Mouse (Mus musculus) E14TG2a.4 (cell line): Measurements from ENCODE around the gene Dbr1.

Source experiments
- H3K27me3 ChIP-seq: 2 replicates; pipeline ENCODE4 v1.6.1; 2014; ENCODE audit warnings: low read length, control low read depth; ENCODE audit not compliant: insufficient read depth
- H3K36me3 ChIP-seq: 2 replicates; pipeline ENCODE4 v1.6.1; 2014; ENCODE audit warnings: low read length, control low read depth; ENCODE audit not compliant: insufficient read depth
- H3K4me1 ChIP-seq: replicated peaks from 2 replicates; pipeline ENCODE4 v1.6.1; 2014; ENCODE audit warnings: low read depth, low read length, control low read depth
- H3K4me3 ChIP-seq: replicated peaks from 2 replicates; pipeline ENCODE4 v1.5.1; 2014; ENCODE audit warnings: mild to moderate bottlenecking, low read length
- H3K9me3 ChIP-seq: 2 replicates; pipeline ENCODE4 v1.6.1; 2014; ENCODE audit warnings: low read length, control low read depth
- CTCF ChIP-seq: conservative IDR thresholded peaks from 2 replicates; pipeline ENCODE4 v1.5.1; 2014; ENCODE audit warnings: low read length
- NANOG ChIP-seq: IDR thresholded peaks from 2 replicates; pipeline ENCODE4 v1.6.1; 2014; ENCODE audit warnings: borderline replicate concordance, low read length, mixed read lengths
- POU5F1 ChIP-seq: IDR thresholded peaks from 2 replicates; pipeline ENCODE4 v1.6.1; 2014; ENCODE audit warnings: low read length, borderline replicate concordance

Gene Dbr1

GRCm38 (mm10) chr9:99558824-99559556, 16.6 kb upstream of the Dbr1 start:
- H3K27me3 ChIP-seq, result no peaks in the 10 kb centered on the region
- H3K36me3 ChIP-seq, result no peaks in the 10 kb centered on the region
- no peak overlapping the region for H3K4me3 ChIP-seq
- no peaks in the 10 kb centered on the region for H3K9me3 ChIP-seq
- peaks cover 13% of the 10 kb centered on the region for H3K4me1 ChIP-seq
- no peak for TF ChIP-seq NANOG
- TF ChIP-seq CTCF, result no peak
- no peak for TF ChIP-seq POU5F1

GRCm38 (mm10) chr9:99559557-99559904, 16.1 kb upstream of the Dbr1 start:
- Histone ChIP-seq H3K9me3 (no peaks in the 10 kb centered on the region), H3K27me3 (no peaks in the 10 kb centered on the region)
- TF ChIP-seq NANOG, result no peak
- no peak for TF ChIP-seq POU5F1
- no peak for TF ChIP-seq CTCF

GRCm38 (mm10) chr9:99560389-99560788, 15.2 kb upstream of the Dbr1 start:
- TF ChIP-seq CTCF, result no peak
- no peak for TF ChIP-seq NANOG
- TF ChIP-seq POU5F1, result no peak
- Histone ChIP-seq H3K4me1 (peaks cover 14% of the 10 kb centered on the region), H3K4me3 (no peak overlapping the region), H3K9me3 (no peaks in the 10 kb centered on the region), H3K27me3 (no peaks in the 10 kb centered on the region), H3K36me3 (no peaks in the 10 kb centered on the region)

More at GRCm38 (mm10) chr9:99559557-99559904, 16.1 kb upstream of the Dbr1 start:
- H3K4me3 ChIP-seq, result no peak overlapping the region
- no peaks in the 10 kb centered on the region for H3K36me3 ChIP-seq
- peaks cover 14% of the 10 kb centered on the region for H3K4me1 ChIP-seq

- Histone ChIP-seq H3K4me1 (peaks cover 15% of the 10 kb centered on the region), H3K36me3 (no peaks in the 10 kb centered on the region), H3K9me3 (no peaks in the 10 kb centered on the region), H3K4me3 (no peak overlapping the region), H3K27me3 (no peaks in the 10 kb centered on the region)
- TF ChIP-seq POU5F1 (no peak), NANOG (no peak)
Observed at GRCm38 (mm10) chr9:99563714-99564113, 11.9 kb upstream of the Dbr1 start.

- H3K4me1 ChIP-seq, result peaks cover 23% of the 10 kb centered on the region
- no peak for TF ChIP-seq POU5F1
- no peak for TF ChIP-seq NANOG
- TF ChIP-seq CTCF, result no peak
- H3K4me3 ChIP-seq, result peak overlapping the region; percentile 95
- no peaks in the 10 kb centered on the region for H3K36me3 ChIP-seq
- no peaks in the 10 kb centered on the region for H3K9me3 ChIP-seq
- H3K27me3 ChIP-seq, result 0 out of 2 replicates have a peak, but pooled peaks cover 4% of the 10 kb centered on the region
Observed at GRCm38 (mm10) chr9:99568023-99568346, 7.6 kb upstream of the Dbr1 start.

DNA sequence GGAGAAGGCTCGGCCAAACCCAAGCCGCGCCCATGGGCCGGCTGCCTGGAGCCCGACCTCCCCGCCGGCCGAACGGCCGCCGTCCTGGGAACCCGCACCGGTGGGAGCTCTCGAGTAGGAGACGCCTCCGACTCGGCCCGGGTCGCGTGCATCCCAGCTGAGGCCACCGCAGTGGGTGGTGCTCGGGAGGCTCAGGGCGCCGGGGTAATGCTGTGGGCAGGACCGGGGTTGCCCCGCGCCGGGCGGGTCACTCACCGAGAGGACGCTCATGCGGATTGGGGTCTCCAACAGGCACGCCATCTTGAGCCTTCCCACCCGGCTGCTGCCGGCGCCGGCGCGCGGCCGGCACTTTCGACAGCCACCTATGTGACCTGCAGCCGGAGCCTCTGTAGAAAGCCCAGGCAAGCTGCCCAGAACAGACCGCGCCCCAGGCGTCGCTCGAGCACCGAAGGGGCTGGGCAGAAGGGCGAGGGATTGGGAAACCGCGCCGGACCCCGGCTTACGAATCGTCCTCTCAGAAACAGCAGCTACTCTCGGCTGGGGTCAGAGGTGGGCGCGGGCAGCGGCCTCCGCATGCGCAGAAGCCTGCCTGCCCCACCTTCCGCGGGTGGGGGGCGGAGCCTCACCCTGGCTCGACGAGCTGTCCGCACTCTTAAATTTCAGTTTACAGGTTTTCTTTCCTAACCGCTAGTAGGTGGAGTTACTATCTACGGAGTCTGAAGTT, 7.1 kb upstream of the Dbr1 start, which contains the start of gene Armc8:
Gene Armc8 (minus strand): TSS at position 553 of the 724 bp plus-strand sequence.
- H3K9me3 ChIP-seq, result no peaks in the 10 kb centered on the region
- TF ChIP-seq POU5F1, result no peak
- no peak for TF ChIP-seq CTCF
- no peak for TF ChIP-seq NANOG
- peaks cover 20% of the 10 kb centered on the region for H3K4me1 ChIP-seq
- H3K36me3 ChIP-seq, result no peaks in the 10 kb centered on the region
- H3K27me3 ChIP-seq, result 0 out of 2 replicates have a peak, but pooled peaks cover 4% of the 10 kb centered on the region
- H3K4me3 ChIP-seq, result peak within 1 kb of the TSS; percentile 95

DNA sequence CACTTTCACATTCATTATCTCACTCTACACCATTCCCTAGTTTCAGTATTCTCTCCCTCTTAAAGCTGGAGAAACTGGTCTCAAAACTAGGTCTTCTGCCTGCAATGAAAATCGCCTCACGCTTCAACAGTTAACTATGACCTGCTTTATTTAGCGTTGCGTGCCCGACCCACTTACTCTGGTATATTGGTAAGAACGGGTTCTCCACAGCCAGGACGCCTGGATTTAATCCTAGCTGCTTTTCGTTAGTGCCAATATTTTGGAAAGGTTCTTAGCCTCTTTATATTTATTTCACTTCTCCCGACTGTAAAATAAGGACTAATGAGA, 6.6 kb upstream of the Dbr1 start:
- Histone ChIP-seq H3K36me3 (no peaks in the 10 kb centered on the region), H3K9me3 (no peaks in the 10 kb centered on the region), H3K4me1 (peaks cover 16% of the 10 kb centered on the region), H3K4me3 (peak overlapping the region; percentile 95), H3K27me3 (0 out of 2 replicates have a peak, but pooled peaks cover 4% of the 10 kb centered on the region)
- TF ChIP-seq POU5F1 (no peak), NANOG (no peak)

- no peaks in the 10 kb centered on the region for H3K27me3 ChIP-seq
- TF ChIP-seq CTCF (peak; percentile 57), POU5F1 (no peak), NANOG (no peak)
Observed at GRCm38 (mm10) chr9:99580655-99581054, 5.1 kb downstream of the Dbr1 start.

More at GRCm38 (mm10) chr9:99580655-99581054, 5.1 kb downstream of the Dbr1 start:
- Histone ChIP-seq H3K9me3 (no peaks in the 10 kb centered on the region), H3K36me3 (peaks cover 72% of the 10 kb centered on the region), H3K4me3 (no peak overlapping the region), H3K4me1 (peaks cover 36% of the 10 kb centered on the region)
